Mouse (Mus musculus): ENCODE results near the gene Zfp979. TPM values are rescaled to one million over a fixed set of nuclear protein-coding genes. Genes with fewer than 3 reads are reported as not detected.
A peak's percentile ranks its signal among the peaks of the same experiment; 100 is the strongest.
"Not testable (repeated sequence)": the region's sequence is repeated elsewhere in the genome, so short reads cannot be mapped to it uniquely, and the experiment has no call there.

Zfp979 gene
- 1.1 TPM in 1 of 3 replicates, not detected in the others for total RNA-seq (2017)

GRCm38 (mm10) chr4:147642413-147642812 lies at the start of gene Zfp979:
TSS of gene Zfp979 (minus strand) at chr4:147642513.
- not testable (repeated sequence) for ATAC-seq (replicated peaks; ENCODE audit: insufficient number of reproducible peaks, low FRiP score, low TSS enrichment, poor library complexity, severe bottlenecking)

DNA sequence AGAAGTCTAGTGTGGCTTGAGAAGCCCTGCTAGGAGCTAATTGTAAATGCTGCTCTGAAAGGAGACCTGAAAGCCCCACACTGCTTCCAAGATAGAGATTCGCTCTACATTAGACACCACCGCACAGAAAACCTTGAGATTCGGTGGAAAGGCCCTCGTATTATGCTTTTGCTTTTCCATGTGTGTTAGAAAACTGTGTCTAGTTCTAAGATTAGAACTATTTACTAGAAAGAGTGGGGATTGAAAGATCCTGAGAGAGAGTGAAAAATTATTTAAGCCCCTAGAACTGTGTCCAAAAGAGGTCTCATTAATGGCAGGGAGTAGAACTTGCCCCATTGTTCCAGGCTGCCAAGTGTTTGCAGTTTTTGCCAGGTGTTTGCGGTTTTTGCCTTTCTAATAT lies 12.9 kb upstream of the Zfp979 start:
- not testable (repeated sequence) for ATAC-seq (replicated peaks; ENCODE audit: insufficient number of reproducible peaks, low FRiP score, low TSS enrichment, poor library complexity, severe bottlenecking)

DNA sequence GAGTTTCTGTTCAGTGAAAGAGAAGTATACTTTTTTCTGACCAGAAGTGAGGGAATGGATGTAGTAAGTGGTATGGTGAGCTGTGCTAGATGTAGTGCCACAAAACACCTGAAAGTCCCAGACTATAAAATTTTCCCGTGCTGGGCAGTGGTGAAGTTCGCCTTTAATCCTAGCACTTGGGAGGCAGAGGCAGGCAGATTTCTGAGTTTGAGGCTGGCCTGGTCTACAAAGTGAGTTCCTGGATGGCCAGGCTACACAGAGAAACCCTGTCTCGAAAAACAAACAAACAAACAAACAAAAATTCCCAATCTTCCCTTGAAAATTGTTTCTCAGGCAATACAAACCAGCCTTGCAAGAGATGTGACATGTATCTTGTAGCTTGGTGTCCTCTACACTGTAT lies 5.1 kb upstream of the Zfp979 start:
- not testable (repeated sequence) for ATAC-seq (replicated peaks; ENCODE audit: insufficient number of reproducible peaks, low FRiP score, low TSS enrichment, poor library complexity, severe bottlenecking)

- ATAC-seq (replicated peaks; ENCODE audit: insufficient number of reproducible peaks, low FRiP score, low TSS enrichment, poor library complexity, severe bottlenecking) = not testable (repeated sequence)
Measured at GRCm38 (mm10) chr4:147641932-147642331, 381 bp downstream of the Zfp979 start.

DNA sequence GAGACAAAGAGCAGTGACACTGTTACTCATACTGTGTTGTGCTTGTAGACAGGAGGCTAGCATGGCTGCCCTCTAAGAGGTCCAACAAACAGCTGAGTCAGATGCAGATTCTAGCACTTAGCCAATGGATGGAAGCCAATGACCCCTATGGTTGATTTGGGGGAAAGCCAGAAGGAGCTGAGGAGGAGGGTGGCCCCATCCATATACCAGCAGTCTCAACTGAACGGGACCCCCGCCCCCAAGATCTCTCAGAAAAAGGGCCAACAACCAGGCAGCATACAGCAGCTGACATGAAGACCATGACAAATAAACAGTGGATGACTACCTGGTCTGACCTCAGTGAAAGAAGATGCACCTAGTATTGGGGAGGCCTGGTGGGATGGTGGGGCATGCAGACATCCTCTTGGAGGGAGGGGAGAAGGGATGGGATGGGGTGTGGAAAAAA lies 8.5 kb downstream of the Zfp979 start:
- ATAC-seq (replicated peaks; ENCODE audit: insufficient number of reproducible peaks, low FRiP score, low TSS enrichment, poor library complexity, severe bottlenecking) = peak; percentile 75

- not testable (repeated sequence) for ATAC-seq (replicated peaks; ENCODE audit: insufficient number of reproducible peaks, low FRiP score, low TSS enrichment, poor library complexity, severe bottlenecking)
Measured at GRCm38 (mm10) chr4:147606511-147606910, 35.8 kb downstream of the Zfp979 start.

- 0 out of 2 replicates have a peak, but pooled peaks have one; percentile 19 for ATAC-seq (replicated peaks; ENCODE audit: insufficient number of reproducible peaks, low FRiP score, low TSS enrichment, poor library complexity, severe bottlenecking)
Measured at GRCm38 (mm10) chr4:147605521-147605920, 36.8 kb downstream of the Zfp979 start.

DNA sequence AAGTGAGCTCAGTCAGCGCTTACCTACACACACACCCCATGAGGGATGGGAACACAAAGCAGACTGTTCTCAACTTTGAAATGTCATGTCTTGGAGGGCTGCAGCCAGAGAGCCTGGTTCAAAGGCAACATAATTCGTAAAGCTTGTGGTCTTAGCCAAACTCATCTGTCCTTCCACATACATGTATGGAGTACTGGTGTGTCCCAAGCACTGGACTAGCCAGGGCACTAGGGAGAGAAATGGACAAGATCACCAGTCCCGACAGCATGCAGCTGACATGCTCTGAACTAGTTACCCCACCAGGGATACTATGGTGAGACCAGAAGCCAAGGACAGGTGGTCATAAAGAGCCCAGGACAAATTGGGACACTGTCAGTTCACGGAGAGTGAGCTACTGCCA lies 38.5 kb downstream of the Zfp979 start:
- no peak for ATAC-seq (replicated peaks; ENCODE audit: insufficient number of reproducible peaks, low FRiP score, low TSS enrichment, poor library complexity, severe bottlenecking)

GRCm38 (mm10) chr4:147601881-147602280 lies 40.4 kb downstream of the Zfp979 start:
- no peak for ATAC-seq (replicated peaks; ENCODE audit: insufficient number of reproducible peaks, low FRiP score, low TSS enrichment, poor library complexity, severe bottlenecking)

DNA sequence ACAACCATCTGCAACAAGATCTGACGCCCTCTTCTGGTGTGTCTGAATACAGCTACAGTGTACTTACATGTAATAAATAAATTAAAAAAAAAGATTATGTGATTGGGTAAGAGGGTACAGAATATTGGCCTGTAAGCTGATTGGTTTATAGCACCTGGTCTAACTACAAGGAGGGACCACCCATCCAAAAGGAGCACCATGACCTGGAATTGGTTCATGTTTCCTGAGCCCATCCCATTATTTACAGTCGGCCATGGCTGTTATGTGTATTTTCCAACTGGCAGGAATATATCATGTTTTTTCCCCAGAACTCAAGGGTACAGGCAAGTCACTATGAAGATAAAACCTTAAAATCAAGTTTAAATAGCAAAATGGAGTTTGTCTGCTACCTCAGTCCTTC lies 43.5 kb downstream of the Zfp979 start:
- no peak for ATAC-seq (replicated peaks; ENCODE audit: insufficient number of reproducible peaks, low FRiP score, low TSS enrichment, poor library complexity, severe bottlenecking)

GRCm38 (mm10) chr4:147597685-147598084 lies 44.6 kb downstream of the Zfp979 start:
- no peak for ATAC-seq (replicated peaks; ENCODE audit: insufficient number of reproducible peaks, low FRiP score, low TSS enrichment, poor library complexity, severe bottlenecking)

DNA sequence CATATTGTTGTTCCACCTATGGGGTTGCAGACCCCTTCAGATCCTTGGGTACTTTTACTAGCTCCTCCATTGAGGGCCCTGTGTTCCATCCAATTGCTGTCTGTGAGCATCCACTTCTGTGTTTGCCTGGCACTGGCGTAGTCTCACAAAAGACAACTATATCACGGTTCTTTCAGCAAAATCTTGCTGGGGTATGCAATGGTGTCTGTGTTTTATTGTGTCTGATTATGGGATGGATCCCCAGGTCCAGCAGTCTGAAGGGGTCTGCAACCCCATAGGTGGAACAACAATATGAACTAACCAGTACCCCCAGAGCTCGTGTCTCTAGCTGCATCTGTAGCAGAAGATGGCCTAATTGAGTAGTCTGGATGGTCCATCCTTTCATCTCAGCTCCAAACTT lies 47.7 kb downstream of the Zfp979 start:
- not testable (repeated sequence) for ATAC-seq (replicated peaks; ENCODE audit: insufficient number of reproducible peaks, low FRiP score, low TSS enrichment, poor library complexity, severe bottlenecking)

DNA sequence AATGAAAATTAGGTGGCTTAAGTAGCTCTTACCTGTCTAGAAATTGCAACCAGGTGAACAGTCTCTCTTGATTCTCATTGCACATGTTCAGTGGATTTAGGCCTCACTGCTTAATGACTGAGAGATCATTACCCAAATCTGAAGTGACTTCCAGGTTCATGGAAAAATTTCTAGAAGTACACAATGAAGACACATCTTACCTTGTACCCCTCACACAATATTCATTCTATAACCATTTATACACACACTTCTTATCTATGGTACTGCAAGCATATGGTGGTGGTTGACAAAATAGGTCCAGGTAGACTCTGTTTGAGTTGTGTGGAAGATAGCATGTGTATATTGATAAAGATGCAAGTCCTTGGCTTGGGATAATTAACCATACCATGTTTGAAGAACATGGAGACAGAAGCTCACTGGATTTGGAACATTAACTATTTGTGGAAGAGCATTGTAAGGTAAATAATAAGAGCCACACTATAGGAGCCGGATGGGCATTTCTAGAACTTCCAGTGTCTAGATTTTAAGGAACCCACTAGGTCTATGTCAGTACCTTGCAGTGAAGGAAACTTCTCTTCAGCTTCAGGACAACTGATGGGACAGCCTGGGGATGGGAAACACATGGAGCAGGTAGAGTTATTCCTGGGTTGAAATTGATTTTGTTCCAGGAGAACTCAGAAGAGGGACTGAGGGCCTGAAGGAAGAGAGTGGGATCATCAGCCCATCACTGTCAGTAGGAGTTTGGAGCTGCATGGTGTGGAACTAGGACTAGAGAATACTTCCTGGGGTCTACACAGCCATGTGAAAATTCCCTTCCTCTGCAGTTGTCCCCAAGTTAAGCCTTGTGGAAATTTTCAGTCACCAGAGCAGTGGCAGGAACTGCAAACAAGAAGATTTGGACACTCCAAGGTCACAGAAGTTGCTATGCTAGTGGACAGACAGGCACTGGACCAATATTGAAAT lies 55.5 kb downstream of the Zfp979 start:
- peak; percentile 50 for ATAC-seq (replicated peaks; ENCODE audit: insufficient number of reproducible peaks, low FRiP score, low TSS enrichment, poor library complexity, severe bottlenecking)

GRCm38 (mm10) chr4:147579371-147579770 lies 62.9 kb downstream of the Zfp979 start:
- not testable (repeated sequence) for ATAC-seq (replicated peaks; ENCODE audit: insufficient number of reproducible peaks, low FRiP score, low TSS enrichment, poor library complexity, severe bottlenecking)

GRCm38 (mm10) chr4:147571156-147571555 lies 71.2 kb downstream of the Zfp979 start:
- ATAC-seq (replicated peaks; ENCODE audit: insufficient number of reproducible peaks, low FRiP score, low TSS enrichment, poor library complexity, severe bottlenecking) = not testable (repeated sequence)

- no peak for ATAC-seq (replicated peaks; ENCODE audit: insufficient number of reproducible peaks, low FRiP score, low TSS enrichment, poor library complexity, severe bottlenecking)
Measured at GRCm38 (mm10) chr4:147565426-147566220, 76.7 kb downstream of the Zfp979 start.
